Mouse (Mus musculus) megakaryocyte, embryonic 14.5 days (primary cell): ENCODE data around the gene Slamf8.

Experiments
- FLI1 ChIP-seq: IDR thresholded peaks from 2 replicates; pipeline ENCODE4 v1.6.1; 2012; ENCODE audit warnings: low read length, inconsistent platforms, mixed read lengths
- GATA1 ChIP-seq: IDR thresholded peaks from 3 replicates; pipeline ENCODE4 v1.6.1; 2012; ENCODE audit warnings: mixed read lengths, low read length, inconsistent platforms, borderline replicate concordance

GRCm38 (mm10) chr1:172638781-172639180 lies 48.4 kb upstream of the Slamf8 start:
- TF ChIP-seq GATA1 (no peak), FLI1 (no peak)
